Mouse (Mus musculus): ENCODE results near the gene Pip4k2c. TPM values are rescaled to one million over a fixed set of nuclear protein-coding genes. Genes with fewer than 3 reads are reported as not detected.
A peak's percentile ranks its signal among the peaks of the same experiment; 100 is the strongest.
"Not testable (repeated sequence)": the region's sequence is repeated elsewhere in the genome, so short reads cannot be mapped to it uniquely, and the experiment has no call there.

Pip4k2c gene
- total RNA-seq, 2 experiments from 2014 or later = 6.3 to 7.6 TPM

- intact Hi-C loops (cut with DNase I; ENCODE audit: low total_unique reads) = no loop called here
Observed at GRCm38 (mm10) chr10:127213704-127214421, 2.5 kb upstream of the Pip4k2c start.

GRCm38 (mm10) chr10:127213272-127213671, 1.9 kb upstream of the Pip4k2c start:
- no peak for DNase-seq
- intact Hi-C loops (cut with DNase I; ENCODE audit: low total_unique reads) = no loop called here

More at GRCm38 (mm10) chr10:127213704-127214421, 2.5 kb upstream of the Pip4k2c start:
- DNase-seq = no peak

DNA sequence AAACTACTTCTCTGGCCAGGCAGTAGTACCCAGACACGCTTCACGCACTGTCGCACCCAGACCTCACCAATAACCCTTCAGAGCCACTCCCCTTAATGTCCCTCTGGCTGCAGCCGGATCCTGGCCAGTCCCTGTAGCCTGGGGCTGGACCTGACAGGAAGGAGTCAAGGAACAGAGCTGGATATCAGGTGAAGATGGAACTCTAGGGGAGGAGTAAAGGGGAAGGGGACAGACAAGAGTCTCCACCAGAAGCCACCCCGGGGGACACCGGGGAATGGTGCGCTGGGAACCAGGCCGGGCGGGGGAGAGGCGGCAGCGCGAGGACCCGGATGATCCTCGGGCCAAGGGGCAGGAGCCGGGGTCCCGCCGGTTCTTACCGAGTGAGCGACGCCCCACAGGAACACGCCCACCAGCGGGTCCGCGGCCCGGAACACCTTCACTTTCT, 402 bp downstream of the Pip4k2c start:
- no peak for DNase-seq

DNA sequence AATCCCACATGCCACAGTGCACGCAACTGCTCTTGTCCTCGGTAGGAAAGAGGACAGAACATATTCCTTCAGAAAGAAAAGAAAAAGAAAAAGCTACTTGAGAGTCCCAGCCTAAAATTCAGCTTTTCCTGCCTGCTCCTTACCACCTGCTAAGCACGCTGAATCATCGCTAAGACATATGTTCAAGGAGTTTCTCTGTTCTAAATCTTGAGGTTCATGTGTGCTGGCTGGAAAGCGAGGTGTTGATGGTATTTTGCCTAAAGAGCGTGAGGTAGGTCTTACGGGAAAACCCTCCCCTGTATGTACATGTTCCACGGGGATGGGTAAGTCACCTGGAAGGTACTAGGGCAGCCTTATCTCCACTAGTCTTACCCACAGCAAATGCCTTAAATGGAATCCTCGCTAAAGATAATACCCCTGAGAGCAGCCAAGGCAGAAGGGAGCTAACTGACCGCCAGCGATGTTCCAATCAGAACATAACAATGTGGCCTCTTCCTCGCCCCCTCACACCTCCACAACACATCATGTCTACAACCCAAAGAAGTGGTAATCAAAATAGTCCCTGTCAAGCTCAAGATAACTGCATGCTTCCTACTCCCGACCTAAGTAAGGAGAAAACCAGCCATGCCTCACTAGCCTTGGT, 1.3 kb downstream of the Pip4k2c start:
- DNase-seq = no peak
- intact Hi-C loops (cut with DNase I; ENCODE audit: low total_unique reads) = no loop called here

More for the DNA sequence above, 402 bp downstream of the Pip4k2c start:
- intact Hi-C loops (cut with DNase I; ENCODE audit: low total_unique reads) = no loop called here

- intact Hi-C loops (cut with DNase I; ENCODE audit: low total_unique reads) = no loop called here
- no peak for DNase-seq
Observed at GRCm38 (mm10) chr10:127208921-127209320, 2.5 kb downstream of the Pip4k2c start.

DNA sequence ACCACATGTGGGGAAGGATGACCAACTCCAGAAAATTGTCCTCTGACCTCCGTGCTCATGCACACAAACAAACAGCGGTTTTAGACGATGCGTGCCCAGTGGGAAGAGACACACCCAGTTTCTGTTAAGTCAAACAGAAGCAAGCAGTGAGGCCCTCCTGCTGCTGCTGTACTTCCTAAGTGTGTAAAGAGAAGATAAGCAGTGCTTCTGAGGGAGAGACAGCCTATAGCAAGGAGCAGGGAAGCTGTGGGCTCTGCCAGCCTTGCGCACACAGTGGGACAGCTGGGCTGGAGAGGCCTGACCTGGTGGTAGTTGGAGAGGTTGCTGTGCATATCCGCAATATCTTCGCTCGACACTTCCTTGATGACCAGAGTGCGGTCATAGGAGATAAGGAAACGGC, 6.0 kb downstream of the Pip4k2c start:
- intact Hi-C loops (cut with DNase I; ENCODE audit: low total_unique reads) = no loop called here
- DNase-seq = no peak

GRCm38 (mm10) chr10:127204589-127204988, 6.8 kb downstream of the Pip4k2c start:
- intact Hi-C loops (cut with DNase I; ENCODE audit: low total_unique reads) = no loop called here
- no peak for DNase-seq

DNA sequence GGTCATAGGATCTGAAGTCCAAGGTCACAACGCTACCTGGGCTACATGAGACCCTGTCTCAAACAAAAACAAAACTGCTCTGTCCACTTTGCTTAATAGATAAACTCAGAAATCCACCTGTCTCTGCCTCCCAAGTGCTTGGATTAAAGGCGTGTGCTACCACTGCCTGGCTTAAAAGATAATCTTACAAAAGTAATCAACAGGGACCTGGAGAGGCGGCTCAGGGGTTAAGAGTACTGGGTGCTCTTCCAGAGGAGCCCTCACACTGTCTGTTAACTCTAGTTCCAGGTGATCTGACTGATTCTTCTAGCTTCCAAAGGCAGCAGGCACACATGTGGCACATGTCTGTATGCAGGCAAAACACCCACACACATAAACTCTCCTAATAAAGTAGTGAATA, 8.3 kb downstream of the Pip4k2c start:
- intact Hi-C loops (cut with DNase I; ENCODE audit: low total_unique reads) = no loop called here
- no peak for DNase-seq

GRCm38 (mm10) chr10:127200279-127200678, 11.1 kb downstream of the Pip4k2c start:
- no peak for DNase-seq
- intact Hi-C loops (cut with DNase I; ENCODE audit: low total_unique reads) = no loop called here

DNA sequence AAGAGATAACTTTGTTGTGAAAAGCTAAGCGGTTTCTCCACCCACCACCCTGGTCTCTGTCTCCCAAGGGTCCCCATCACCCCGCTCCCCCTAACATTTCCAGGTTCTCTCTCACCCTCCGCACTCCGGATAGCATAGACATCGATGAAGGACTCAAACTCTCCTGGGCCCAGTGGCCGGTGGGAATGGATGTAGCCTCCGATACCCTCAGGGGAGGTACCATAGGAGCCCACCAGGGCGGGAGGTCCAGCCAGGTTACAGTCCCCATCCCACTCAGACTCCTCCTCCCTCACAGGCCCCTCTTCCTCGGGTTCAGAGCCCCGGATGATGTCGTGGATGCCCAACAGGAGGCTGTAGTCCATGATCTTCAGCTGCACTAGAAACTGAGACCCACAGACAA, 11.9 kb downstream of the Pip4k2c start:
- intact Hi-C loops (cut with DNase I; ENCODE audit: low total_unique reads) = no loop called here
- no peak for DNase-seq

DNA sequence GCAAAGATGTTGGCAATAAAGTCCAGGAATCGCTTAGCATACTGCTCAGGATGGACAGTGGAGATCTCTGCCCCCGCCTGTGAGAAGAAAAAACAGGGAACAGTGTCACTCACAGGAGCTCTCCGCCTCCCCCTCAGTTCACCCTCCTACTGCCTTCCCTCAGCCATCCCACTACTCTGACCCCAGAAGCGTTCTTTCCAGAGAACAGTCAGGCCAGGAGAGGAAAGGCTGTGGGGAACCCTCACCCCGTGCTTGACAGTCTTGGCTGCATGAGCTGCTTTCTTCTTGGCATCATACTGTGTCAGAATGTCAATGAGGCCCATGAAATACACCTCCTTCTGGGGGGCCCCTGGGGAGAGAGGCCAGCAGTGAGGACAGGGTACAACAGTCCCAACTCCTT, 12.3 kb downstream of the Pip4k2c start:
- no peak for DNase-seq
- intact Hi-C loops (cut with DNase I; ENCODE audit: low total_unique reads) = no loop called here

- intact Hi-C loops (cut with DNase I; ENCODE audit: low total_unique reads) = no loop called here
- no peak for DNase-seq
Observed at GRCm38 (mm10) chr10:127198492-127198891, 12.9 kb downstream of the Pip4k2c start.

DNA sequence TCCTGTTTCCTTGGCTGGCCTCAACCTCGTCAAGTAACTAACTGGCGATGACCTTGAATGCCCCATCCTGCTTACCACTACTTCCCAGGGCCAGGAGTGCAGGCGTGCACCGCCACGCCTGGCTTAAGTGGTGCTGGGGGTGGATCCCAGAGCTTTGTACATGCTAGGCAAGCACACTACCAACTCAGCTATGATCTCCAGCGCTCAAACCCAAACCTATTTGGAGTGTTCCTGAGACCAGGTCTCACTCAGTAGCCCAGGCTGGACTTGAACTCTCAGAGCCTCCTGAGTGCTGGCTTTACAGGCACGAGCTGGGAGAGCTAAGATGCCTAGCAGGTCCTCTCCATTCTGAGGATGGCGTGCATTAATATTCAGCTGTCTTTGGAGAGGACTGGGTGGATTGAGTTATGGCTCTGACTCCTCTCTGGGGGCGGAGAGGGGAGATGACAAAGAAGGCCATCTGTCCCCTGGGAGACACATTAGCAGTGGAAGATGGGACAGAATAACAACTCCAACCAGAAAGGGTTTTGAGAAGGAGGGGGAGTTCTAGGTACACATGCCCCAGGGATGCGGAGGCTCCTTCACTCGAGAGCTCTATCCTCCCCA, 13.8 kb downstream of the Pip4k2c start:
- intact Hi-C loops (cut with DNase I; ENCODE audit: low total_unique reads) = no loop called here

GRCm38 (mm10) chr10:127197104-127197503, 14.3 kb downstream of the Pip4k2c start:
- intact Hi-C loops (cut with DNase I; ENCODE audit: low total_unique reads) = no loop called here
- DNase-seq = no peak

More for the DNA sequence above, 13.8 kb downstream of the Pip4k2c start:
- DNase-seq = no peak

DNA sequence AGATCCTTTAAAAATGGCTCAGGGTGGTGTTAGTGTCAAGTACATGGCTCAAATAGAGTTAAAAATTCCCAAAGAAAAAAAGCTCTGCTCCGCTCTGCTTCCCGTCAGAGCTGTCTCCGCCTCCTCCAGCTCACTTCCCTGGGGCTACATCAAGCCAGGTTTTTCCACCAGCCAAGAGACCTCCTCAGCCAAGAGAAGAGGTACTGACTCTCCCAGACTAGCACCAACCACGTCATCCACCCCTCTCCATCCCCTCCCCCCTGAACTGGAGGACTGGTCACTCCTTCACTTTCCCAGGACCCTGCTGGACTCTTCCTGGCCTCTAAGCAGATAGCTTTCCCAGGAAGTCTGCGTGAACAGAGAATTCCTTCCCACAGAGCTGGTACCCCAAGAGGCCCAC, 15.0 kb downstream of the Pip4k2c start:
- DNase-seq = peak; percentile 81
- intact Hi-C loops (cut with DNase I; ENCODE audit: low total_unique reads) = no loop called here

DNA sequence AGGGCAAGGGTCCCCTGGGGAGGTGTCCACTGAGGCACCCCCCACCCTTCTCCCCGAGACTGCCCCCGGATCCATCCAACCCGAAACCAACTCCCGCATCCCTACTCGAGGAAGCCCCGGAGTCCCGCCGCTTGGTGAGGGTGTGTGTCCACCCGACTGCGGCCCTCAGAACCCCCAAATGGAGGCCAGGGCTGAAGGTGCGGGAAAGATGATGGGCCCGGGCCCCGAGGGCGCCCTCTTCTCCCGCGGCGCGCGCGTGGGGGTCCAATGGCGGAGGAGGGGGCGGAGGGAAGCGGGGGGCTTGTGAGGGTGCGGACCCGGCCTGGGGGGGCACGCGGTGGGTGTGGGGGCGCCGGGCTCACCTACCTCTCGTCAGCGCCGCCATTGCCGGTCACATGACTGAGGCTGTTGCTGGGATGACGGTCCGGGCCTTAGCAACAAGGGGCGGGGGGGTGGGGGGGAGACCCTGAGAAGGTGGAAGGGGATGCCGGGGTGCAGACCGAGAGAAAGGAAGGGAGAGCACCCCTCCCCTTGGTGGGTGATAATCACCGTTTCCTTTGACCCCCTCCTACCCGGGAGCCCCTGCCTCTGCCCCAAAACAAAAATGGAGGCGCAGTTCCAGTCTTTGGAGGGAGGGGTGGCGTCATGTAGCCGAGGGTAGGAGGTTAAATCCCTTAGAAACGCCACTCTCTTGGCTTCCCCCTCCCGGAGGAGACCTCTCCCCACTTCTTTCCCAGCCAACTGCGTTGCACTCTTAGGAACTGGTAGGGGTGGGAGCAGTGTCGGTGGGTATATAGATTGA, 15.9 kb downstream of the Pip4k2c start, which contains the start of gene Dtx3:
Gene Dtx3 (minus strand): TSS at position 401 of the 802 bp plus-strand sequence.
- intact Hi-C loops (cut with DNase I; ENCODE audit: low total_unique reads) = no loop called here

GRCm38 (mm10) chr10:127194428-127195327, 16.7 kb downstream of the Pip4k2c start:
- intact Hi-C loops (cut with DNase I; ENCODE audit: low total_unique reads) = no loop called here
- DNase-seq = peak; percentile 75

More for the DNA sequence above, 15.9 kb downstream of the Pip4k2c start, which contains the start of gene Dtx3:
- peak; percentile 45 for DNase-seq

GRCm38 (mm10) chr10:127193011-127193410, 18.4 kb downstream of the Pip4k2c start:
- intact Hi-C loops (cut with DNase I; ENCODE audit: low total_unique reads) = no loop called here
- no peak for DNase-seq

DNA sequence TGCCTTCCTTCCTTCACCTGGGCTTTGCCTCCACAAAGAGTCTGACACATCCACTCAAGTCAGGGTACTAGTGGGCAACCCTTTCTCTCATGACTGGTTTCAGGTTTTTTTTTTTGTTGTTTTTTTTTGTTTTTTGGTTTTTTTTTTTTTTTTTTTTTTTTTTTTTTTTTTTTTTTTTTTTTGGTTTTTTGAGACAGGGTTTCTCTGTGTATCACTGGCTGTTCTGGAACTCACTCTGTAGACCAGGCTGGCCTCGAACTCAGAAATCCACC, 19.4 kb downstream of the Pip4k2c start:
- DNase-seq; intact Hi-C loops (cut with DNase I; ENCODE audit: low total_unique reads): not testable (repeated sequence)

Data from gastrocnemius, postnatal 14 days (tissue).